In the genomic region with DNA sequence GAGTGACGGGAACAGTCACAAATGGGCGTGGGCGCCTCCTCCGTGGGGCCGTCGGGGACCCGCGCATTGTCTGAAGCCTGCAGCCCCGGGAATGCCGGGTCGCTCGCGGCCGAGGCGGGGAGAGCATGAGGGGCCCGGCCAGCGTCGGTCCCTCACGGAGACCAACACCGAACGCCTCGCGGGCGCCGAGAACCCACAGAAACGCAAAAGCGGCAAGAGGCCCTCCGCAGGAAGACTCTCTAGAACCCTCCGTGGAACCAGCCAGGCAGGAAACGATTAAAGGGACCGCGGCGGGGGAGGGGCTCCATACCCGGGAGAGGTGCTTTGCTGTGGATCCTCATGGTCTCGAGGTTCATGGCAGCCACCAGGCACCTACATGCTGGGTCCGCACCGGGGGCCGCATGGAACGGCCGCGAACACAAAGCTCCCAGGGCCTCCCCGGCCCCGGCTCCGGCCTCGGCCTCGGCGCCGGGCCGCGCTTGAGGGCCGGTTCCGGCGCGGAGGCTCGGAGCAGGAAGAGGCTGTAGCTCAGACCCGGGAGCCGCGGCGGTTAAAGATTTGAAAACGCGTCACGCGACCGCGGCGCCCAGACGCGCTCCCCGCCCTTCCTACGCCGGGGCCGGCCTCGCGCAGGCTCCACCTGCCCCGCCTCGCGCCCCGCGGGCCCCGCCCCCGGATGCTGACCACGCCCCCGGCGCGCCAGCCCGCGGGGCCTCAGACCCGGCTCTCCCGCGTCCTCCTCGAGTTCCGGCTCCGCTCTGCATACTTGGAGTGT, we compare ENCODE assay signal across 8 mouse cellular contexts. TPM values are rescaled to one million over a fixed set of nuclear protein-coding genes. Genes with fewer than 3 reads are reported as not detected.
DNase-seq lines count a peak whose midpoint lies in the region; ATAC-seq and TF ChIP-seq lines count a peak whose summit lies in the region.

A gene (minus strand): TSS at position 560 of the 775 bp plus-strand sequence.
A gene (plus strand): TSS at position 694 of the 775 bp plus-strand sequence.

- no peak for TF ChIP-seq CTCF in E14TG2a.4 (conservative IDR thresholded peaks at IDR 0.05; ENCODE audit: low read length)
- TF ChIP-seq CTCF in liver, embryonic 14.5 days (IDR thresholded peaks at IDR 0.05; ENCODE audit: low read depth) = no peak

- H3K4me2 ChIP-seq in forebrain, embryonic 11.5 days (ENCODE audit: low read depth, low read length, severe bottlenecking) = peak within 1 kb of the TSS; percentile 55
- peak within 1 kb of the TSS; percentile 87 for H3K4me2 ChIP-seq in heart, embryonic 16.5 days (ENCODE audit: low read depth, low read length)
- H3K4me2 ChIP-seq in liver, embryonic 14.5 days (ENCODE audit: low read depth) = peak within 1 kb of the TSS; percentile 84
- peak within 1 kb of the TSS; percentile 70 for H3K4me2 ChIP-seq in stomach, embryonic 15.5 days

- peak; percentile 97 for ATAC-seq in forebrain, embryonic 11.5 days (replicated peaks; ENCODE audit: low FRiP score)
- ATAC-seq in heart, embryonic 16.5 days (replicated peaks; ENCODE audit: extremely low read depth, insufficient read depth, low FRiP score) = peak; percentile 96
- ATAC-seq in liver, embryonic 14.5 days (ENCODE audit: insufficient read depth) = peak; percentile 96
- peak; percentile 98 for ATAC-seq in stomach, embryonic 15.5 days (ENCODE audit: insufficient read depth, low FRiP score, low read depth)

- WGBS in forebrain, embryonic 11.5 days = under 1% methylated on average over 67 of the region's 93 CpGs
- WGBS in heart, embryonic 16.5 days = under 1% methylated on average over 79 of the region's 93 CpGs
- under 1% methylated on average over 89 of the region's 93 CpGs for WGBS in liver, embryonic 14.5 days (ENCODE audit: insufficient replicate concordance)
- under 1% methylated on average over 89 of the region's 93 CpGs for WGBS in stomach, embryonic 15.5 days

- peaks cover 52% of the 10 kb centered on the region for H3K36me3 ChIP-seq in E14TG2a.4 (ENCODE audit: insufficient read depth, low read length)
- peaks cover 4% of the 10 kb centered on the region; the same call in 1 of the 2 replicates for H3K36me3 ChIP-seq in forebrain, embryonic 11.5 days (ENCODE audit: control insufficient read depth, insufficient read depth, low read length)
- peaks cover 2% of the 10 kb centered on the region; the same call in 1 of the 2 replicates for H3K36me3 ChIP-seq in heart, embryonic 16.5 days (ENCODE audit: control insufficient read depth, insufficient read depth)
- H3K36me3 ChIP-seq in liver, embryonic 14.5 days (replicated peaks; ENCODE audit: control insufficient read depth, insufficient read depth, low read depth) = peaks cover 23% of the 10 kb centered on the region
- H3K36me3 ChIP-seq in stomach, embryonic 15.5 days = no peaks in the 10 kb centered on the region

- peak within 1 kb of the TSS; percentile 81 for H3K27ac ChIP-seq in forebrain, embryonic 11.5 days (ENCODE audit: low read depth, low read length)
- H3K27ac ChIP-seq in heart, embryonic 16.5 days (ENCODE audit: low read length) = peak within 1 kb of the TSS; percentile 83
- H3K27ac ChIP-seq in liver, embryonic 14.5 days = peak within 1 kb of the TSS; percentile 58
- H3K27ac ChIP-seq in stomach, embryonic 15.5 days = peak within 1 kb of the TSS; percentile 86

- H3K4me3 ChIP-seq in E14TG2a.4 (replicated peaks; ENCODE audit: low read length) = peak within 1 kb of the TSS; percentile 98
- peak within 1 kb of the TSS; percentile 85 for H3K4me3 ChIP-seq in forebrain, embryonic 11.5 days (ENCODE audit: low read depth, low read length)
- peak within 1 kb of the TSS; percentile 96 for H3K4me3 ChIP-seq in heart, embryonic 16.5 days (ENCODE audit: low read length)
- H3K4me3 ChIP-seq in liver, embryonic 14.5 days (ENCODE audit: insufficient read depth in 1 of 2, low read depth in 2 of 2, low read length in 2 of 2) = peak within 1 kb of the TSS; percentile 81 to 94
- peak within 1 kb of the TSS; percentile 91 for H3K4me3 ChIP-seq in stomach, embryonic 15.5 days (replicated peaks)

- H3K4me1 ChIP-seq in E14TG2a.4 (replicated peaks; ENCODE audit: low read depth, low read length) = peaks cover 61% of the 10 kb centered on the region
- peaks cover 3% of the 10 kb centered on the region; the same call in 1 of the 2 replicates for H3K4me1 ChIP-seq in forebrain, embryonic 11.5 days (replicated peaks; ENCODE audit: control insufficient read depth, insufficient read depth, low read length)
- peaks cover 15% of the 10 kb centered on the region for H3K4me1 ChIP-seq in heart, embryonic 16.5 days (ENCODE audit: control insufficient read depth, insufficient read depth, low read length)
- H3K4me1 ChIP-seq in liver, embryonic 14.5 days (replicated peaks; ENCODE audit: control insufficient read depth in 2 of 2, insufficient read depth in 2 of 2, low read length in 1 of 2) = peaks cover 6 to 15% of the 10 kb centered on the region in 2 experiments
- no peaks in the 10 kb centered on the region for H3K4me1 ChIP-seq in stomach, embryonic 15.5 days

- peak; percentile 72 for DNase-seq in c-Kit-positive CD71-positive TER-119-negative erythroid progenitor cells, embryonic 14.5 days (ENCODE audit: low read depth)
- DNase-seq in forebrain, embryonic 11.5 days (ENCODE audit: low spot score) = peak; percentile 96
- peak; percentile 89 to 95 for DNase-seq in kidney, postnatal 25 days
- peak; percentile 76 to 85 (median 82) for DNase-seq in liver, embryonic 14.5 days (ENCODE audit: low read depth in 3 of 3, low spot score in 3 of 3)
- peak; percentile 88 for DNase-seq in neural tube, embryonic 10.5 days (ENCODE audit: extremely low spot score, low spot score)

- no peak for TF ChIP-seq EP300 in liver, embryonic 14.5 days (IDR thresholded peaks at IDR 0.05; ENCODE audit: low read depth)

- H3K9ac ChIP-seq in forebrain, embryonic 11.5 days (ENCODE audit: low read length) = peak within 1 kb of the TSS; percentile 90
- peak within 1 kb of the TSS; percentile 94 for H3K9ac ChIP-seq in heart, embryonic 16.5 days (ENCODE audit: low read length)
- peak within 1 kb of the TSS; percentile 95 for H3K9ac ChIP-seq in liver, embryonic 14.5 days (replicated peaks)
- H3K9ac ChIP-seq in stomach, embryonic 15.5 days = peak within 1 kb of the TSS; percentile 74

- H3K27me3 ChIP-seq in E14TG2a.4 (ENCODE audit: insufficient read depth, low read length) = no peaks in the 10 kb centered on the region
- no peaks in the 10 kb centered on the region for H3K27me3 ChIP-seq in forebrain, embryonic 11.5 days (ENCODE audit: control insufficient read depth, insufficient read depth, low read length)
- no peaks in the 10 kb centered on the region for H3K27me3 ChIP-seq in heart, embryonic 16.5 days (ENCODE audit: control insufficient read depth, insufficient read depth, low read length)
- no peaks in the 10 kb centered on the region for H3K27me3 ChIP-seq in liver, embryonic 14.5 days (ENCODE audit: control insufficient read depth, insufficient read depth, low read length)
- no peaks in the 10 kb centered on the region for H3K27me3 ChIP-seq in stomach, embryonic 15.5 days (replicated peaks)

- peaks cover 7% of the 10 kb centered on the region; the same call in 1 of the 2 replicates for H3K9me3 ChIP-seq in E14TG2a.4 (ENCODE audit: low read length)
- H3K9me3 ChIP-seq in forebrain, embryonic 11.5 days (ENCODE audit: control insufficient read depth, low read length) = no peaks in the 10 kb centered on the region
- no peaks in the 10 kb centered on the region for H3K9me3 ChIP-seq in heart, embryonic 16.5 days (replicated peaks; ENCODE audit: control insufficient read depth, low read length)
- H3K9me3 ChIP-seq in liver, embryonic 14.5 days (ENCODE audit: control insufficient read depth, low read length) = no peaks in the 10 kb centered on the region
- no peaks in the 10 kb centered on the region for H3K9me3 ChIP-seq in stomach, embryonic 15.5 days

RNA-seq across cellular contexts. Expression of the first gene that starts in this region (rescaled TPM):
- polyA plus RNA-seq in forebrain, embryonic 11.5 days (2014; fragmentation: Nextera tagmentation; extraction: Ambion mirVana) = 85.6 and 92.6 TPM in 2 replicates
- 23.3 and 25.9 TPM in 2 replicates for polyA plus RNA-seq in heart, embryonic 16.5 days (2015; fragmentation: Nextera tagmentation; extraction: Ambion mirVana)
- polyA plus RNA-seq in liver, embryonic 14.5 days (2012; rRNA removed) = 13.6 and 24.8 TPM in 2 replicates
- polyA plus RNA-seq in liver, embryonic 14.5 days (2014; fragmentation: Nextera tagmentation; extraction: Ambion mirVana) = 32.9 and 34.4 TPM in 2 replicates
- 32.0 and 35.2 TPM in 2 replicates for polyA plus RNA-seq in stomach, embryonic 15.5 days (2015; fragmentation: Nextera tagmentation; extraction: Ambion mirVana)

RNA-seq across cellular contexts. Expression of the second gene that starts in this region (rescaled TPM):
- polyA plus RNA-seq in forebrain, embryonic 11.5 days (2014; fragmentation: Nextera tagmentation; extraction: Ambion mirVana) = 10.8 and 11.9 TPM in 2 replicates
- 11.6 and 12.2 TPM in 2 replicates for polyA plus RNA-seq in heart, embryonic 16.5 days (2015; fragmentation: Nextera tagmentation; extraction: Ambion mirVana)
- polyA plus RNA-seq in liver, embryonic 14.5 days (2012; rRNA removed) = 2.2 and 3.4 TPM in 2 replicates
- 3.7 and 4.2 TPM in 2 replicates for polyA plus RNA-seq in liver, embryonic 14.5 days (2014; fragmentation: Nextera tagmentation; extraction: Ambion mirVana)
- 9.4 and 10.6 TPM in 2 replicates for polyA plus RNA-seq in stomach, embryonic 15.5 days (2015; fragmentation: Nextera tagmentation; extraction: Ambion mirVana)

Comparison
In these comparisons a context has a peak if more than half of its experiments do, and no peak if none do; other contexts are left out.
1. Peak in every context shown above with its lines: DNase-seq, ATAC-seq, H3K4me3 ChIP-seq and H3K27ac ChIP-seq.